Comparison of ENCODE assay signal across 17 mouse cellular contexts in the genomic region with DNA sequence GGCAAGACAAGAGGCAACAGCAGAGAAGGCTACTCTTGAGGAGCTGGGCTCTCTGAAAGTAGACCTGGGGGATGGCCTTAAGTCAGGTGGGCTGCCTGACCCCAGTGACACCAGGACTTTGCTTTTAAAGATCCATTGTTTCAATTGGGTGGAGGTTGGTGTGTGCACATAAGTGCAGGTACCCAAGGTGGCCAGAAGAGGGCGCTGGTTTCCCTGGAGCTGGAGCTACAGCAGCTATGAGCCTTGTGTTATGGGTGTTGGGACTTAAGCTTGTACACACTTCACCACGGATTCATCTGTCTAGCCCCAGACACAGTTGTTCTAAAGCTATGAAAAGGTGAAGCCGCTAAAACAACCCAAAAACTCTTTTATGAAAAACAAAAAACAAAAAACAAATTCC.
DNase-seq lines count a peak whose midpoint lies in the region; ATAC-seq and TF ChIP-seq lines count a peak whose summit lies in the region.
"Had no signal": no experiment of that assay in that cellular context is flagged by ENCODE, and none has a peak within 500 bp of the region (broad histone marks: within the 10 kb centered on the region; RNA-seq: fewer than 3 reads in every experiment).

No protein-coding gene starts in this region.

- H3K27ac ChIP-seq in kidney, adult 2 months (ENCODE audit: insufficient read depth, low read depth, low read length): no peak overlapping the region
- H3K27ac ChIP-seq in lung, postnatal 0 days (ENCODE audit: low read length): no peak overlapping the region
- no peak overlapping the region for H3K27ac ChIP-seq in small intestine, adult 2 months (ENCODE audit: insufficient read depth, low read depth, low read length)
- H3K27ac ChIP-seq in neural tube, embryonic 15.5 days (replicated peaks): no peak overlapping the region
- H3K27ac ChIP-seq: forebrain, embryonic 12.5 days; kidney, embryonic 15.5 days; limb, embryonic 13.5 days; lung, embryonic 15.5 days had no signal

- DNase-seq in kidney, adult 2 months: no peak
- no peak for DNase-seq in kidney, adult 8-10 months
- no peak for DNase-seq in lung, postnatal 0 days (ENCODE audit: low spot score)
- DNase-seq in lung, adult 18-20 months: no peak
- peak; percentile 43 for DNase-seq in R1 (ENCODE audit: low read depth, low spot score)
- DNase-seq: adrenal gland, postnatal 25 days; cerebellum, adult 9-11 months; right cerebral cortex, postnatal 14 days; thymus, postnatal 4 days had no signal

- no peak overlapping the region for H3K4me2 ChIP-seq in lung, postnatal 0 days (replicated peaks; ENCODE audit: low read depth, low read length)
- no peak overlapping the region for H3K4me2 ChIP-seq in neural tube, embryonic 15.5 days
- H3K4me2 ChIP-seq: forebrain, embryonic 12.5 days; kidney, embryonic 15.5 days; limb, embryonic 13.5 days; lung, embryonic 15.5 days had no signal

- no peaks in the 10 kb centered on the region for H3K4me1 ChIP-seq in kidney, adult 2 months (ENCODE audit: control insufficient read depth, insufficient read depth, low read length)
- H3K4me1 ChIP-seq in lung, postnatal 0 days (ENCODE audit: insufficient read depth, low read depth, low read length): no peaks in the 10 kb centered on the region
- no peaks in the 10 kb centered on the region for H3K4me1 ChIP-seq in small intestine, adult 2 months (ENCODE audit: control insufficient read depth, insufficient read depth, insufficient read length, low read length)
- H3K4me1 ChIP-seq in neural tube, embryonic 15.5 days: 0 out of 2 replicates have a peak, but pooled peaks cover 4% of the 10 kb centered on the region
- H3K4me1 ChIP-seq: limb, embryonic 13.5 days; megakaryocyte, embryonic 14.5 days had no signal

- WGBS in kidney, adult 2 months: 76% methylated on average over 3 of the region's 3 CpGs
- WGBS in lung, postnatal 0 days: 71% methylated on average over 3 of the region's 3 CpGs
- 73% methylated on average over 3 of the region's 3 CpGs for WGBS in small intestine, adult 2 months
- WGBS in neural tube, embryonic 15.5 days: 70% methylated on average over 3 of the region's 3 CpGs

- ATAC-seq in lung, postnatal 0 days: no peak
- no peak for ATAC-seq in neural tube, embryonic 15.5 days (ENCODE audit: low FRiP score)
- ATAC-seq: CD4-positive, CD25-positive, alpha-beta regulatory T cell, adult 4 months had no signal

- TF ChIP-seq POLR2A in kidney, adult 2 months (IDR thresholded peaks at IDR 0.05; ENCODE audit: low read depth, low read length): no peak
- TF ChIP-seq POLR2A in small intestine, adult 2 months (IDR thresholded peaks at IDR 0.05; ENCODE audit: low read depth, low read length): no peak

- TF ChIP-seq EP300 in lung, postnatal 0 days (IDR thresholded peaks at IDR 0.05): no peak

- TF ChIP-seq CTCF in kidney, adult 2 months (conservative IDR thresholded peaks at IDR 0.05; ENCODE audit: insufficient read depth, insufficient read length, low read depth, low read length): peak; percentile 31; the same call in 1 of the 2 replicates
- peak; percentile 15; the same call in 1 of the 2 replicates for TF ChIP-seq CTCF in lung, postnatal 0 days (IDR thresholded peaks at IDR 0.05)
- peak; percentile 26; the same call in 1 of the 2 replicates for TF ChIP-seq CTCF in small intestine, adult 2 months (IDR thresholded peaks at IDR 0.05; ENCODE audit: extremely low read depth, insufficient read length, insufficient replicate concordance, low read depth, low read length)

- no peaks in the 10 kb centered on the region for H3K27me3 ChIP-seq in kidney, adult 2 months (replicated peaks; ENCODE audit: control insufficient read depth, insufficient read depth, low read length)
- H3K27me3 ChIP-seq in lung, postnatal 0 days (replicated peaks; ENCODE audit: insufficient read depth, low read length): no peaks in the 10 kb centered on the region
- H3K27me3 ChIP-seq in small intestine, adult 2 months (ENCODE audit: control insufficient read depth, insufficient read depth, low read length): no peaks in the 10 kb centered on the region
- H3K27me3 ChIP-seq in neural tube, embryonic 15.5 days (replicated peaks): no peaks in the 10 kb centered on the region
- H3K27me3 ChIP-seq: forebrain, embryonic 12.5 days; kidney, embryonic 15.5 days; limb, embryonic 13.5 days; lung, embryonic 15.5 days; megakaryocyte, embryonic 14.5 days had no signal

- no peak overlapping the region for H3K9ac ChIP-seq in lung, postnatal 0 days (replicated peaks; ENCODE audit: low read depth)
- H3K9ac ChIP-seq in neural tube, embryonic 15.5 days (replicated peaks): no peak overlapping the region
- H3K9ac ChIP-seq: forebrain, embryonic 12.5 days; kidney, embryonic 15.5 days; limb, embryonic 13.5 days; lung, embryonic 15.5 days had no signal

- no peak overlapping the region for H3K4me3 ChIP-seq in kidney, adult 2 months (ENCODE audit: insufficient read depth, low read depth, low read length)
- no peak overlapping the region for H3K4me3 ChIP-seq in lung, postnatal 0 days (ENCODE audit: low read depth, low read length)
- no peak overlapping the region for H3K4me3 ChIP-seq in small intestine, adult 2 months (ENCODE audit: low read depth, low read length)
- no peak overlapping the region for H3K4me3 ChIP-seq in neural tube, embryonic 15.5 days (replicated peaks)
- H3K4me3 ChIP-seq: forebrain, embryonic 12.5 days; kidney, embryonic 15.5 days; limb, embryonic 13.5 days; lung, embryonic 15.5 days; megakaryocyte, embryonic 14.5 days had no signal

- H3K36me3 ChIP-seq in kidney, adult 2 months (ENCODE audit: control insufficient read depth, insufficient read depth, low read length): no peaks in the 10 kb centered on the region
- H3K36me3 ChIP-seq in lung, postnatal 0 days (ENCODE audit: insufficient read depth, low read length): no peaks in the 10 kb centered on the region
- H3K36me3 ChIP-seq in small intestine, adult 2 months (ENCODE audit: control insufficient read depth, insufficient read depth, low read length): no peaks in the 10 kb centered on the region
- H3K36me3 ChIP-seq in neural tube, embryonic 15.5 days: no peaks in the 10 kb centered on the region
- H3K36me3 ChIP-seq: forebrain, embryonic 12.5 days; kidney, embryonic 15.5 days; limb, embryonic 13.5 days; lung, embryonic 15.5 days had no signal

- no peaks in the 10 kb centered on the region for H3K9me3 ChIP-seq in lung, postnatal 0 days (ENCODE audit: low read length)
- H3K9me3 ChIP-seq in neural tube, embryonic 15.5 days (replicated peaks): no peaks in the 10 kb centered on the region
- H3K9me3 ChIP-seq: forebrain, embryonic 12.5 days; kidney, embryonic 15.5 days; limb, embryonic 13.5 days; lung, embryonic 15.5 days had no signal
